Mouse (Mus musculus): ENCODE results near the gene Olfr465-ps1.

- TF ChIP-seq POLR2A (IDR thresholded peaks at IDR 0.05; ENCODE audit: extremely low read depth, insufficient read depth, low read length), result no peak
- TF ChIP-seq CTCF (IDR thresholded peaks at IDR 0.05; ENCODE audit: low read depth, low read length), result no peak
Observed at GRCm38 (mm10) chr13:65122111-65122510, 15.8 kb upstream of the Olfr465-ps1 start.

Measured in liver, adult 2 months (tissue).